Mouse (Mus musculus): ENCODE results near the gene Fkbp1b. TPM values are rescaled to one million over a fixed set of nuclear protein-coding genes. Genes with fewer than 3 reads are reported as not detected.

The Fkbp1b gene
- polyA plus RNA-seq, 1 experiment from 2014 or later = 4.3 TPM

DNA sequence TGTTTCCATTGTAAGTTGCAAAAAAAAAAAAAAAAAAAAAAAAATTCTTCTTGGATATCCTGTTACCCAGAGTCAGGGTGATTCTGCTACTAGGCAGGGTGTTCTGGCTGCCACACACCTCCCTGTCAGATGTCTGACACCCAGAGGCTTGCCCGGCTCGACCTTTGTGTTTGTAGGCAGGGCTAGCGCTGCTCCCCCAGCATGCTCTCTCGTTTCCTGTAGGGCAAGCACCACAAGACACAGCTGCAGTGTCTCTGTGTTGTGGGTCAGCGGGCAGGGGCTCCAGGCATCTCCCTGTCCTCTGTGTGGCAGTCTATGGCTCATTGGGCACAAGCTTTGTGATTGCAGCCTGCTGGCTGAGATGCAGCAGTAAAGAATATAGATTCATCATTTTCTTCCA lies 57.8 kb downstream of the Fkbp1b start:
- Histone ChIP-seq H3K4me3 (no peak overlapping the region), H3K9me3 (replicated peaks) (no peaks in the 10 kb centered on the region), H3K27me3 (ENCODE audit: low read depth, poor library complexity, severe bottlenecking) (no peaks in the 10 kb centered on the region), H3K36me3 (no peaks in the 10 kb centered on the region), H3K4me1 (no peaks in the 10 kb centered on the region), H3K27ac (replicated peaks) (no peak overlapping the region)
- DNase-seq (ENCODE audit: low spot score) = no peak
- 57% methylated on average over 5 of the region's 5 CpGs for WGBS

Other genes starting within 250 kb of the Fkbp1b start
- gene Itsn2, start 249.0 kb downstream of the Fkbp1b start, polyA plus RNA-seq (2016; fragmentation: Nextera tagmentation; extraction: Ambion mirVana) = 12.3 and 13.3 TPM in 2 replicates
- gene Gm3625, start 248.7 kb downstream of the Fkbp1b start, polyA plus RNA-seq (2016; fragmentation: Nextera tagmentation; extraction: Ambion mirVana) = not detected in 2 replicates
- 0.20 and 0.35 TPM in 2 replicates for gene Fam228a, start 103.2 kb downstream of the Fkbp1b start, polyA plus RNA-seq (2016; fragmentation: Nextera tagmentation; extraction: Ambion mirVana)
- 2.8 and 3.4 TPM in 2 replicates for gene Pfn4, start 72.6 kb downstream of the Fkbp1b start, polyA plus RNA-seq (2016; fragmentation: Nextera tagmentation; extraction: Ambion mirVana)
- 2.6 and 3.3 TPM in 2 replicates for gene Fam228b, start 72.3 kb downstream of the Fkbp1b start, polyA plus RNA-seq (2016; fragmentation: Nextera tagmentation; extraction: Ambion mirVana)
- gene Sf3b6, start 24.0 kb downstream of the Fkbp1b start, polyA plus RNA-seq (2016; fragmentation: Nextera tagmentation; extraction: Ambion mirVana) = 319 and 337 TPM in 2 replicates
- 25.1 and 28.5 TPM in 2 replicates for gene Wdcp, start 1.7 kb upstream of the Fkbp1b start, polyA plus RNA-seq (2016; fragmentation: Nextera tagmentation; extraction: Ambion mirVana)
- 3.5 and 4.6 TPM in 2 replicates for gene Mfsd2b, start 32.8 kb upstream of the Fkbp1b start, polyA plus RNA-seq (2016; fragmentation: Nextera tagmentation; extraction: Ambion mirVana)
- 19.1 and 21.1 TPM in 2 replicates for gene Ubxn2a, start 66.1 kb upstream of the Fkbp1b start, polyA plus RNA-seq (2016; fragmentation: Nextera tagmentation; extraction: Ambion mirVana)
- gene Atad2b, start 75.8 kb upstream of the Fkbp1b start, polyA plus RNA-seq (2016; fragmentation: Nextera tagmentation; extraction: Ambion mirVana) = 12.4 and 12.9 TPM in 2 replicates

Measured in midbrain, embryonic 10.5 days (tissue).